Mouse (Mus musculus): ENCODE results near the gene Olfr686. TPM values are rescaled to one million over a fixed set of nuclear protein-coding genes. Genes with fewer than 3 reads are reported as not detected.
A peak's percentile ranks its signal among the peaks of the same experiment; 100 is the strongest.

Olfr686 gene
- polyA plus RNA-seq, 1 experiment from 2014 or later = not detected

- no peak for ATAC-seq
- Histone ChIP-seq H3K36me3 (replicated peaks; ENCODE audit: insufficient read depth, low read length) (no peaks in the 10 kb centered on the region), H3K9ac (replicated peaks) (no peak overlapping the region), H3K4me3 (ENCODE audit: low read depth, low read length) (no peak overlapping the region), H3K4me2 (ENCODE audit: low read depth, low read length) (no peak overlapping the region), H3K27ac (ENCODE audit: low read depth) (no peak overlapping the region), H3K27me3 (ENCODE audit: insufficient read depth, low read length) (no peaks in the 10 kb centered on the region), H3K4me1 (ENCODE audit: insufficient read depth) (no peaks in the 10 kb centered on the region), H3K9me3 (ENCODE audit: low read length) (no peaks in the 10 kb centered on the region)
- TF ChIP-seq CTCF (IDR thresholded peaks at IDR 0.05; ENCODE audit: low read depth) = no peak
- no peak for TF ChIP-seq EP300 (IDR thresholded peaks at IDR 0.05; ENCODE audit: low read depth)
- DNase-seq = no peak
Measured at GRCm38 (mm10) chr7:105226072-105226471, 18.8 kb upstream of the Olfr686 start.

DNA sequence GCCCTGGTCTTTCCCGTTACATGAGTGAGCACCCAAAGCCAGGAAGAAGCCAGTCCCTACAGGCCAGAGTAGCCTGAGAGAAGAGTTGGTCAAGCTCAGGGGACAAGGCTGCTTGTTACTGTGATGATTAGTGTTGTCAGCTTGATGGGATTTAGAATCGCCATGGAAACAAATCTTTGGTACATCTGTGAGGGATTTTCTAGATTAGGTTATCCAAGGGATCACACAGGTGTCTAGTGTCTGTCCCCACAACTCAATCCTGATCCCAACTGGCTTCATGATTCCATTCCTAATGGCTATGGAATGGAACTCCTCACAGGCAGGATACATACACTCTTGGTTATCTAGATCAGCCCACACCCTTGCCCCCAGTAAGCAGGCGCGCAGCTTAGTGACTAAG is 11.0 kb upstream of the Olfr686 start:
- 67% methylated on average over 4 of the region's 4 CpGs for WGBS (ENCODE audit: insufficient replicate concordance)
- Histone ChIP-seq H3K36me3 (replicated peaks; ENCODE audit: insufficient read depth, low read length) (no peaks in the 10 kb centered on the region), H3K4me3 (ENCODE audit: low read depth, low read length) (no peak overlapping the region), H3K27ac (ENCODE audit: low read depth) (no peak overlapping the region), H3K9ac (replicated peaks) (no peak overlapping the region), H3K27me3 (ENCODE audit: insufficient read depth, low read length) (no peaks in the 10 kb centered on the region), H3K9me3 (ENCODE audit: low read length) (no peaks in the 10 kb centered on the region), H3K4me1 (ENCODE audit: insufficient read depth) (no peaks in the 10 kb centered on the region), H3K4me2 (ENCODE audit: low read depth, low read length) (no peak overlapping the region)
- no peak for DNase-seq
- no peak for ATAC-seq
- TF ChIP-seq EP300 (IDR thresholded peaks at IDR 0.05; ENCODE audit: low read depth) (no peak), CTCF (IDR thresholded peaks at IDR 0.05; ENCODE audit: low read depth) (no peak)

- Histone ChIP-seq H3K27me3 (ENCODE audit: insufficient read depth, low read length) (no peaks in the 10 kb centered on the region), H3K4me3 (ENCODE audit: low read depth, low read length) (no peak overlapping the region), H3K36me3 (replicated peaks; ENCODE audit: insufficient read depth, low read length) (no peaks in the 10 kb centered on the region), H3K9ac (replicated peaks) (no peak overlapping the region), H3K27ac (ENCODE audit: low read depth) (no peak overlapping the region), H3K4me1 (ENCODE audit: insufficient read depth) (no peaks in the 10 kb centered on the region), H3K9me3 (ENCODE audit: low read length) (no peaks in the 10 kb centered on the region), H3K4me2 (ENCODE audit: low read depth, low read length) (no peak overlapping the region)
- ATAC-seq = no peak
- TF ChIP-seq EP300 (IDR thresholded peaks at IDR 0.05; ENCODE audit: low read depth) (no peak), CTCF (IDR thresholded peaks at IDR 0.05; ENCODE audit: low read depth) (no peak)
- 55% methylated on average over 1 of the region's 1 CpGs for WGBS (ENCODE audit: insufficient replicate concordance)
- DNase-seq = no peak
Measured at GRCm38 (mm10) chr7:105214761-105215160, 7.5 kb upstream of the Olfr686 start.

DNA sequence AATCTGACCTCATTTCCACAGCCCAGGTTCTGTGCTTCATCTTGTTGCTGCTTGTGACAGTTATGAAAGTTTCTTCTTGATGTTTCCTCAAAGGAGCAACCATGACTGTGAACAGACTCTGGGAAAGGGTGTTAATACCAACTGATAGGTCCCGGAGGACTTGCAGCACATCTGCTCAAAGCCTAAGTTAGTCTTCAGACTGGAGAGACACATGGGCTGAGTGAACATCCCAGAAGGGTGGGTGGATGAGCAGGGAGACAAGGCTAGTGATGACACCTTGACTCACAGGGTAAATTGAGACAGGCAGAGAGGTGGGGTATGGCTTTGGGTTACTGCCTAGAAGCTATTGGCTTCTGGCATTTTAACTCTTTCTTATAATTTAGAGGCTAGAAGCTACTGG is 21.4 kb downstream of the Olfr686 start, which contains the start of gene Olfr685:
Olfr685 (minus strand) TSS at position 101 of the 400 bp plus-strand sequence.
- no peak within 1 kb of the TSS for H3K4me3 ChIP-seq (ENCODE audit: low read depth, low read length)
- ATAC-seq (no peak), DNase-seq (no peak)
- 81% methylated on average over 1 of the region's 1 CpGs for WGBS (ENCODE audit: insufficient replicate concordance)
- no peak within 1 kb of the TSS for H3K27ac ChIP-seq (ENCODE audit: low read depth)
- H3K9me3 ChIP-seq (ENCODE audit: low read length) = no peaks in the 10 kb centered on the region
- H3K36me3 ChIP-seq (replicated peaks; ENCODE audit: insufficient read depth, low read length) = no peaks in the 10 kb centered on the region
- no peaks in the 10 kb centered on the region for H3K27me3 ChIP-seq (ENCODE audit: insufficient read depth, low read length)
- H3K9ac ChIP-seq (replicated peaks) = no peak within 1 kb of the TSS
- TF ChIP-seq EP300 (IDR thresholded peaks at IDR 0.05; ENCODE audit: low read depth) = no peak
- TF ChIP-seq CTCF (IDR thresholded peaks at IDR 0.05; ENCODE audit: low read depth) = no peak
- no peak within 1 kb of the TSS for H3K4me2 ChIP-seq (ENCODE audit: low read depth, low read length)
- no peaks in the 10 kb centered on the region for H3K4me1 ChIP-seq (ENCODE audit: insufficient read depth)

DNA sequence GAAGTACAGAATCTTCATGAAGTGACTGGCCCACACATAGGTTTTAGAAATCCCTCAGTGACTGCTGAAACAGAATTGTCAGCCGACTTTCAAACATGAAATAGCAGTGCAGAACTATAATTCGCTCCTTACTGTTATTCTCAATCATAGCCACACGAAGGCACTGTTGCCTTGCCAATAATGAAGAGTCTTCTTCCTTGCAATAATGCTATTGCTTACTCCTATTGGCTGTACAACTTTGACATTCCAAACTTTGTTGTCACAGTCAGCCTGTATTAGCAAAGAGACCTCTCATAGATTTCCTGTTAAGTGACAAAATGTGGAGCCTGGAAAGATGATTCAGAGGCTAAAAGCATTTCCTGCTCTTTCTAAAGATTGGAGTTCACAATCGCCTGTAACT is 36.5 kb downstream of the Olfr686 start:
- Histone ChIP-seq H3K9me3 (ENCODE audit: low read length) (no peaks in the 10 kb centered on the region), H3K4me2 (ENCODE audit: low read depth, low read length) (no peak overlapping the region), H3K27ac (ENCODE audit: low read depth) (no peak overlapping the region), H3K4me1 (ENCODE audit: insufficient read depth) (no peaks in the 10 kb centered on the region), H3K9ac (replicated peaks) (no peak overlapping the region), H3K27me3 (ENCODE audit: insufficient read depth, low read length) (no peaks in the 10 kb centered on the region), H3K4me3 (ENCODE audit: low read depth, low read length) (no peak overlapping the region), H3K36me3 (replicated peaks; ENCODE audit: insufficient read depth, low read length) (no peaks in the 10 kb centered on the region)
- no peak for DNase-seq
- TF ChIP-seq EP300 (IDR thresholded peaks at IDR 0.05; ENCODE audit: low read depth) (no peak), CTCF (IDR thresholded peaks at IDR 0.05; ENCODE audit: low read depth) (peak; percentile 51)
- 47% methylated on average over 4 of the region's 4 CpGs for WGBS (ENCODE audit: insufficient replicate concordance)
- no peak for ATAC-seq

- no peak for DNase-seq
- no peaks in the 10 kb centered on the region for H3K9me3 ChIP-seq (ENCODE audit: low read length)
- no peak within 1 kb of the TSS for H3K27ac ChIP-seq (ENCODE audit: low read depth)
- no peaks in the 10 kb centered on the region for H3K4me1 ChIP-seq (ENCODE audit: insufficient read depth)
- no peaks in the 10 kb centered on the region for H3K36me3 ChIP-seq (replicated peaks; ENCODE audit: insufficient read depth, low read length)
- no peak for ATAC-seq
- no peak within 1 kb of the TSS for H3K9ac ChIP-seq (replicated peaks)
- H3K4me2 ChIP-seq (ENCODE audit: low read depth, low read length) = no peak within 1 kb of the TSS
- no peak within 1 kb of the TSS for H3K4me3 ChIP-seq (ENCODE audit: low read depth, low read length)
- WGBS (ENCODE audit: insufficient replicate concordance) = 55% methylated on average over 1 of the region's 1 CpGs
- no peak for TF ChIP-seq EP300 (IDR thresholded peaks at IDR 0.05; ENCODE audit: low read depth)
- TF ChIP-seq CTCF (IDR thresholded peaks at IDR 0.05; ENCODE audit: low read depth) = no peak
- no peaks in the 10 kb centered on the region for H3K27me3 ChIP-seq (ENCODE audit: insufficient read depth, low read length)
Measured at GRCm38 (mm10) chr7:105163553-105163952, 43.7 kb downstream of the Olfr686 start, which contains the start of gene Olfr684. Gene Olfr684, minus strand, starts transcription at chr7:105163653.

Other genes with a start within 250 kb of the Olfr686 start
- not detected in 2 replicates for gene Olfr670, start 244.9 kb downstream of the Olfr686 start, polyA plus RNA-seq (2015; fragmentation: Nextera tagmentation; extraction: Ambion mirVana)
- not detected in 2 replicates for gene Olfr671, start 228.4 kb downstream of the Olfr686 start, polyA plus RNA-seq (2015; fragmentation: Nextera tagmentation; extraction: Ambion mirVana)
- not detected in 2 replicates for gene Olfr672, start 205.5 kb downstream of the Olfr686 start, polyA plus RNA-seq (2015; fragmentation: Nextera tagmentation; extraction: Ambion mirVana)
- gene Olfr675, start 179.0 kb downstream of the Olfr686 start, polyA plus RNA-seq (2015; fragmentation: Nextera tagmentation; extraction: Ambion mirVana) = not detected in 2 replicates
- not detected in 2 replicates for gene Olfr676, start 174.8 kb downstream of the Olfr686 start, polyA plus RNA-seq (2015; fragmentation: Nextera tagmentation; extraction: Ambion mirVana)
- gene Olfr677, start 156.1 kb downstream of the Olfr686 start, polyA plus RNA-seq (2015; fragmentation: Nextera tagmentation; extraction: Ambion mirVana) = not detected in 2 replicates
- not detected in 2 replicates for gene Olfr678, start 143.0 kb downstream of the Olfr686 start, polyA plus RNA-seq (2015; fragmentation: Nextera tagmentation; extraction: Ambion mirVana)
- not detected in 2 replicates for gene Olfr679, start 126.3 kb downstream of the Olfr686 start, polyA plus RNA-seq (2015; fragmentation: Nextera tagmentation; extraction: Ambion mirVana)
- not detected in 2 replicates for gene Olfr680-ps1, start 114.7 kb downstream of the Olfr686 start, polyA plus RNA-seq (2015; fragmentation: Nextera tagmentation; extraction: Ambion mirVana)
- gene Olfr681, start 90.6 kb downstream of the Olfr686 start, polyA plus RNA-seq (2015; fragmentation: Nextera tagmentation; extraction: Ambion mirVana) = not detected in 2 replicates
- not detected in 2 replicates for gene Olfr683, start 60.5 kb downstream of the Olfr686 start, polyA plus RNA-seq (2015; fragmentation: Nextera tagmentation; extraction: Ambion mirVana)
- gene Olfr684, start 43.8 kb downstream of the Olfr686 start, polyA plus RNA-seq (2015; fragmentation: Nextera tagmentation; extraction: Ambion mirVana) = not detected in 2 replicates
- not detected in 2 replicates for gene Olfr685, start 21.5 kb downstream of the Olfr686 start, polyA plus RNA-seq (2015; fragmentation: Nextera tagmentation; extraction: Ambion mirVana)
- gene Olfr688, start 80.6 kb upstream of the Olfr686 start, polyA plus RNA-seq (2015; fragmentation: Nextera tagmentation; extraction: Ambion mirVana) = not detected in 2 replicates
- gene Olfr689, start 103.7 kb upstream of the Olfr686 start, polyA plus RNA-seq (2015; fragmentation: Nextera tagmentation; extraction: Ambion mirVana) = not detected in 2 replicates
- not detected in 2 replicates for gene Olfr690, start 126.6 kb upstream of the Olfr686 start, polyA plus RNA-seq (2015; fragmentation: Nextera tagmentation; extraction: Ambion mirVana)
- gene Olfr691, start 134.8 kb upstream of the Olfr686 start, polyA plus RNA-seq (2015; fragmentation: Nextera tagmentation; extraction: Ambion mirVana) = not detected in 2 replicates
- gene Olfr692, start 160.7 kb upstream of the Olfr686 start, polyA plus RNA-seq (2015; fragmentation: Nextera tagmentation; extraction: Ambion mirVana) = not detected in 2 replicates
- not detected in 2 replicates for gene Gm5901, start 167.6 kb upstream of the Olfr686 start, polyA plus RNA-seq (2015; fragmentation: Nextera tagmentation; extraction: Ambion mirVana)
- gene Fam160a2, start 192.6 kb upstream of the Olfr686 start, polyA plus RNA-seq (2015; fragmentation: Nextera tagmentation; extraction: Ambion mirVana) = 10.3 and 11.1 TPM in 2 replicates
- gene Cnga4, start 197.1 kb upstream of the Olfr686 start, polyA plus RNA-seq (2015; fragmentation: Nextera tagmentation; extraction: Ambion mirVana) = not detected in 2 replicates
- gene Cckbr, start 218.2 kb upstream of the Olfr686 start, polyA plus RNA-seq (2015; fragmentation: Nextera tagmentation; extraction: Ambion mirVana) = not detected in 2 replicates